ENCODE assay signal across 27 mouse cellular contexts in the genomic region with DNA sequence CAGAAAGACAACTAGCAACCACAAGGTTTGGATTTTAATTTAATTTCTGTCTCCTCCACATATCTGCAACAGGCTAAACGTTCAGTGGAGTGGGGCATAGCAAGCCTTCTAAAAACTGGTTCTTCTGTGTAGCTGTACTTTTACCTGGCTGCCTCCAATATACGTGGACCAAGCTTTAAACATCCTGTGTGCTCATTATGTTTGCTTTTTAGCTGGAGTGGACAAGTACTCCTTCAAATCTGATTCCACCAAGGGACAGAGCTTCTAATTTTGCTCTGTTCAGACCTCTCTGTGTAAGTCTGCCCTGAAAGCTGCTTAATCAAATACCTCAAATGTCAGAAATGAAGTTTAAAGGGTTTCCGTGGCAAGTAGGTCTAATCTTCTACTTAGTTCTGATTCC.
"Had no signal": no experiment of that assay in that cellular context is flagged by ENCODE, and none has a peak within 500 bp of the region (broad histone marks: within the 10 kb centered on the region; RNA-seq: fewer than 3 reads in every experiment).

No protein-coding gene starts in this region.

- ATAC-seq: forebrain, embryonic 13.5 days; forebrain, embryonic 14.5 days; forebrain, embryonic 15.5 days; forebrain, embryonic 16.5 days; forebrain, postnatal 0 days had no signal

- H3K4me3 ChIP-seq: embryonic facial prominence, embryonic 10.5 days; embryonic facial prominence, embryonic 12.5 days; embryonic facial prominence, embryonic 13.5 days; embryonic facial prominence, embryonic 15.5 days; erythroblast, embryonic 14.5 days; forebrain, embryonic 10.5 days; forebrain, embryonic 12.5 days; forebrain, embryonic 13.5 days; forebrain, embryonic 15.5 days; gastrocnemius, adult 2 months had no signal

- H3K36me3 ChIP-seq: embryonic facial prominence, embryonic 10.5 days; embryonic facial prominence, embryonic 12.5 days; embryonic facial prominence, embryonic 13.5 days; embryonic facial prominence, embryonic 15.5 days; forebrain, embryonic 10.5 days; forebrain, embryonic 12.5 days; forebrain, embryonic 15.5 days had no signal

- H3K27ac ChIP-seq: embryonic facial prominence, embryonic 10.5 days; embryonic facial prominence, embryonic 12.5 days; embryonic facial prominence, embryonic 13.5 days; embryonic facial prominence, embryonic 15.5 days; forebrain, embryonic 10.5 days; forebrain, embryonic 12.5 days; forebrain, embryonic 13.5 days; forebrain, embryonic 15.5 days; gastrocnemius, adult 2 months had no signal

- DNase-seq: cerebellum, adult 2 months; cerebellum, adult 8-10 months; cerebellum, adult 9-10 months; cerebellum, adult 9-11 months; cerebellum, postnatal 10 days; cerebellum, postnatal 14 days; cerebellum, postnatal 25 days; cerebellum, postnatal 36 days; embryo, embryonic 11 days; forebrain, postnatal 0 days; gastrocnemius, adult 2 months; gastrocnemius, postnatal 10 days; gastrocnemius, postnatal 14 days; gastrocnemius, postnatal 25 days; gastrocnemius, postnatal 36 days; heart, adult 18-20 months had no signal

- H3K9ac ChIP-seq: embryonic facial prominence, embryonic 12.5 days; embryonic facial prominence, embryonic 13.5 days; embryonic facial prominence, embryonic 15.5 days; forebrain, embryonic 12.5 days; forebrain, embryonic 13.5 days; forebrain, embryonic 15.5 days; forebrain, postnatal 0 days had no signal

- H3K27me3 ChIP-seq: embryonic facial prominence, embryonic 12.5 days; embryonic facial prominence, embryonic 13.5 days; embryonic facial prominence, embryonic 15.5 days; forebrain, embryonic 12.5 days; forebrain, embryonic 13.5 days; forebrain, embryonic 15.5 days had no signal

- H3K4me1 ChIP-seq: embryonic facial prominence, embryonic 10.5 days; embryonic facial prominence, embryonic 12.5 days; embryonic facial prominence, embryonic 13.5 days; embryonic facial prominence, embryonic 15.5 days; forebrain, embryonic 10.5 days; forebrain, embryonic 12.5 days; forebrain, embryonic 13.5 days; forebrain, embryonic 15.5 days had no signal

- H3K9me3 ChIP-seq: embryonic facial prominence, embryonic 10.5 days; embryonic facial prominence, embryonic 12.5 days; embryonic facial prominence, embryonic 13.5 days; embryonic facial prominence, embryonic 15.5 days; forebrain, embryonic 10.5 days; forebrain, embryonic 12.5 days; forebrain, embryonic 13.5 days; forebrain, embryonic 15.5 days had no signal

- H3K4me2 ChIP-seq: embryonic facial prominence, embryonic 12.5 days; embryonic facial prominence, embryonic 13.5 days; embryonic facial prominence, embryonic 15.5 days; forebrain, embryonic 12.5 days; forebrain, embryonic 13.5 days; forebrain, embryonic 15.5 days had no signal
